Mouse (Mus musculus) fibroblast of lung, adult 2 months (primary cell): ENCODE results near the gene Xrcc2.
"Not testable (repeated sequence)": the region's sequence is repeated elsewhere in the genome, so short reads cannot be mapped to it uniquely, and the experiment has no call there.

Experiments used
- DNase-seq: peaks from one replicate; pipeline ENCODE4 v3.0.0-alpha.2; 2011; ENCODE audit warnings: low read depth

The Xrcc2 gene

DNA sequence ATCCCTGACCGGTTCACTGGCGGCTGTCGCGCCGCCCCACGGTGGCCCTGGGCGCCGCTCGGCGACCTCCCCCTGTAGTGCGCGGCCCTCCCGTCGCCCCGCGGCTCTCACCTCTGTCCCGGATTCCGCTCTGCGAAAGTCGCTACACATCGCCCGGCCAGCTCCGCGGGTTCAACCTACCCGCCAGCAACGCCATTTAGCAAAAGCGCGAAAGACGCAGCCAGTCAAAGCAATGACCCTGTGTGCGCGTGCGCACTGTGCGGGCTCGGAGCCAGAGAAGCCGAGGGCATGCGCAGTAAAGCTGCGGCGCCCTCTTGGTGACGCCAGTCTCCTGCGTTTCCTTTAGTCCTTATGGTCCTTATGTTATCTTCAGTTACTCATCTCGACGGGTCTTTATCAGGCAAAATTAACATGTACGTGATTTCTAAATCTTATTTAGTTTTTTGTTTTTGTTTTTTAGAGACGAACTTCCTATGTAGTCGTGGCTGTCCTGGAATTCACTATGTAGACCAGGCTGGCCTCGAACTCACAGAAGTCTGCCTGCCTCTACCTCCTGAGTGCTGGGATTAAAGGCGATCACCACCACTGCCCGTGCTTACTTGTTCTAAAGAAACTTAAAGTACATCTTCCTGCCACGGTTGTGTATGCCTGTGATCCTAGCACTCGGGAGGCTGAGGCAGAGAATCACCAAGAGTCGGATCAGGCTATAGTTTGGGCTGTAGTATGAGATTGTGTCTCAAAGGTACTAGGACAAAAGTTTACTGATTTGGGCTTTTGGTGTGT, at the start of gene Xrcc2:
Xrcc2 (minus strand) TSS at position 259 of the 783 bp plus-strand sequence.
- peak; percentile 93 for DNase-seq

- no peak for DNase-seq
Measured at GRCm38 (mm10) chr5:25754236-25754766, 48.7 kb upstream of the Xrcc2 start.

DNA sequence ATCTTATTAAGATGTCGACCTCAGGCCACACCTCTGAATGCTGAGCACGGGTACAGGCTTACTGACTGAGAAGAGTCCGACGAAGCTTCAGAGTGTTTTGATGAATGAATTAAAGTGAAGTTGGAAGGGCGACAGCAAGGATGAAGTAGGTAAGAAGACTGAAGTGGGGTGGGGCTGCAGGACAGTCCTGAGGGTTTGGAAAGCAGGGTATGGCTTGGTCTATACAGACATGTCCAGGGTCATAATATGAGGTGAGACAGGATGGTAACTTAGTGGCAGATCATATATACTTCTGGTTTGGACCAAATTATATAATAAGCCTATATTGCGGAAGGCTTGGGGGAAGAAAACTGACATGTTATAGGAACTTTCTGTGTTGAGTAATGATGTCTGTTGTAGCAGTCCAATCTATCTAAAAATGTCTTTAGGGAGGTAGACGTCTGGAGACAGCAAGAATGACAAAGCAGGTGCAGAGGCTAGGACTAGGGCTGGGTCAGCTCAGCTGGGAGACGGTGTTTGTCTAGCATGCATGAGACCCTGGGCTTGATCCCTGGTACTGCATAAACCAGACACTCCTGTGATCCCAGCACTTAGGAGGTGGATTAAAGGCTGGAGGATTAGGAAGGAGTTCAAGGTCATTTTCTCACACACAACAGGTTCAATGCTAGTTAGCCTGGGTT, 48.1 kb upstream of the Xrcc2 start:
- no peak for DNase-seq

GRCm38 (mm10) chr5:25752862-25753261, 47.2 kb upstream of the Xrcc2 start:
- DNase-seq: no peak

- no peak for DNase-seq
Measured at GRCm38 (mm10) chr5:25751552-25751951, 45.9 kb upstream of the Xrcc2 start.

GRCm38 (mm10) chr5:25748613-25749012, 43.0 kb upstream of the Xrcc2 start:
- no peak for DNase-seq

DNA sequence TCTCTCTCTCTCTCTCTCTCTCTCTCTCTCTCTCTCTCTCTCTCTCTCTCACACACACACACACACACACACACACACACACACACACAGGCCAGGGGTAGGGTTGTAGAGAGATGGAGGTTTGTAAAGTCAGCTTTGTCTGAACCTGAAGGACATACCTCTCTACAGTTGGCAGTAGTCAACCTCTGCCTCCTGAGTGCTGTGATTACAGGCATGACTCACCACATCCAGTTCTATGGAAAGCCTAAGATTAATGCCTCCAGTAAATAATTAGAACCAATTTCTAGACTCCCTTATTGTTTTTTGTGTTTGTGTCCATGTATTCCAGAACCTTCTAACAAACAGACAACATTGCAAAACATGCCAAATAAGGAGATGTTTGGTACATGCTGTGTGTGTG, 42.3 kb upstream of the Xrcc2 start:
- no peak for DNase-seq

DNA sequence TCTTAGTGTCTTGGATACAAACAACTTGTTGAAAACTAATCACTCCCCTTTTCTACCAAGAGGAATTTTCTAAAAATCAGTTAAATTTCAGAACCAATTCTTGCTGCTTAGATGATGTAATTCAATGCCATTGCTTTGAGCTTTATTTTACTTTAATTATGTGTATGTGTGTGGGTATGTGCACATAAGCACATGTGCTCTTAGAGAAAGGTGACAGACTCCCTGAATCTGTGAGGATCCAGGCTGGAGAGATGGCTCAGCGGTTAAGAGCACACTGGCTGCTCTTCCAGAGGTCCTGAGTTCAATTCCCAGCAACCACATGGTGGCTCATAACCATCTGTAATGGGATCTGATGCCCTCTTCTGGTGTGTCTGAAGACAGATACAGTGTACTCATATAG, 33.3 kb upstream of the Xrcc2 start:
- DNase-seq: not testable (repeated sequence)

- DNase-seq: no peak
Measured at GRCm38 (mm10) chr5:25738448-25738847, 32.8 kb upstream of the Xrcc2 start.

- DNase-seq: no peak
Measured at GRCm38 (mm10) chr5:25735861-25736260, 30.2 kb upstream of the Xrcc2 start.

DNA sequence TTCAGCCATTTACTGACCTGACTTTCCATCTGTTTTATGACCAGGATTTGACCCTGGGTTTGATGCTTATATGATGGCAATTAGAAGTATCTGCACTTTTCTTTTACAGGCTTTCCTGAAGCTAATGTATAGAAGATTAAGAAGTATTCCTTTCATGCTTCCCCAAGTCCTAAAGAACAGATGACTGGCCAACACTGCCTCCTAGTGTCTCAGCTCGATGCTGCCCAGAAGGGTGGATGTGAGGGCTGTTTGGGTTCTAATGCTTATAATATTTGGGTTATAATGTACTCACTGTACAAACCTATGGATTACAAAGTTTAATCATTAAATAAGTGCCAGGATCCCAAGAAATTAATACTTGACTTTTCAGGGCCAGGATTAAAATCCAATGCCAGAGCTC, 28.7 kb upstream of the Xrcc2 start:
- no peak for DNase-seq

DNA sequence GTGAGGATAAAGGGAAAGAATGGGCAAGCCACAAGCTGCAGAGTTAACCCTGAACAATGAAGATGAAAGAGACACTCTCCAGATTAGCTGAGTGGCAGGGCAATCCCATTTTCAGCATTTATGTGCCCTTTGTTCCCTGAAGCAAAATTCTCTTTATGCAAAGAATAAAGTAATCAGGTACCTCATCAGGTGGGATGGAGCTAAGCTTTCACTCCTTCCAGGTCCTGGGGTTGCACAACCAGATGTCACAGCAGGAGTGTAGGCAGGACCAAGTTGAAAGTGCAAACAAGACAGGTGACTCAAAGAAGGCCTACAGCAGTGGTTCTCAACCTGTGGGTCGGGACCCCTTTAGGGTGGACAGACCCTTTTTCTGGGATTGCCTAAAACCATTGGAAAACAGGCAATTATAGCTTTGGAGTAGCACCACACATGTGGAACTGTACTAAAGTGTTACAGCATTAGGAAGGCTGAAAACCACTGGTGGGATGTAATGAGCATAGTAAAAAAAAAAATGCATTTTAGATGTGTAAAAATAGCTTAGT, 18.6 kb upstream of the Xrcc2 start:
- no peak for DNase-seq

- no peak for DNase-seq
Measured at GRCm38 (mm10) chr5:25723016-25723415, 17.4 kb upstream of the Xrcc2 start.

- DNase-seq: no peak
Measured at GRCm38 (mm10) chr5:25719390-25719789, 13.8 kb upstream of the Xrcc2 start.

- DNase-seq: not testable (repeated sequence)
Measured at GRCm38 (mm10) chr5:25713001-25713706, 7.5 kb upstream of the Xrcc2 start.

- no peak for DNase-seq
Measured at GRCm38 (mm10) chr5:25704702-25705566, 691 bp downstream of the Xrcc2 start.

DNA sequence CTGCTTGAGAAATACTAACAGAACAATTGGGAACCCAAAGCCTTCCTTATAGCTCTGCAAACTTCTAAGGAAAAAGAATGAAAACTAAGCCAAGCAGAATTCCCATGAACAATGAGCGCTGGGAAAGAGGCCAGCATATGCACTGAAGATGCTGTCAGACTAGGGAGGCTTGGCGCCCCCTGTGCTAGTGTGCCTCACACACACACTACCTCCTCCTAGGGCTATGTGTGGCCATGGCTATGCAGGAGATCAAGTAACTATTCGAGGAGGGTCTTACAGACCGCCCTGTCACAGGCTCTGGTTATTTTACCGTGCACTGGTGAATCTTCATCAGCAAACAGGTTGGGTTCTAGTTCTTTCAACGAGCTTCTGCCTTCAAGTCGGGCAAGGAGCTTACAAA, 7.7 kb downstream of the Xrcc2 start:
- DNase-seq: no peak

DNA sequence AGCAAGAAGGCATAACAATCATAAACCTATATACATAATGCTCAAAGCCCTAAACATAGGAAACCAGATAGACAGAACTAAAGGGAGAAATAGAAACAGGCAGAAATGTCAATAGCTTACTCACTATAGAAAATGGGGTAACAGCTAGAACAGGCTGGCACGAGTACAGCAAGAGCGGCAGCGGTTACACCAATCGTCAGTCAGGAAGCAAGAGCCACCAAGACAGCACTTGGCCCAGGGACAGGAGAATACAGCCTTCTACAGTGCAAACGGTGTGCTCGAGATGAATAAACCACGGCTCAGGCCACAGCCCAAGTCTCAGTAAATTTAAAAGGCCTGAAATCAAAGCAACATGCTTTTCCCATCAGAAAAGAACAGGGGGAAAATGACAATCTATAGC, 9.4 kb downstream of the Xrcc2 start:
- DNase-seq: no peak

DNA sequence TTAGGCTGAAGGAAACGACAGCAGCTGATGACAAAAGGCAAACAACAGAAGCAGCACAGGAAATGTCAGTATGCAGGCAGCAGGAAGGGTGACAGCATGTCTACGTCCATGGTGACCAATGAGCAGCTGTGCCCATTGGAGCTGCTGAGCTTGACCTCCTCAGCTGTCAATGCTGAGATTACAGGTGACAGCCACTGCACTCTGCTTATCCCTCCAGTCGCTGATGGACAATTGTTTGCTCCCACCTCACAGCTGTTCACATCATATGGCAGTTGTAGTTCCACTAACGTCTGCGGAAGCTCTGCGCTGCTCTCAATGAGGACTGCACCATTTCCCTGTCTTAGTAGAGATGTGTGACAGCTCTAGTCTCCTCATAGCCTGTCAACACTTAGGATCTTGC, 9.8 kb downstream of the Xrcc2 start:
- DNase-seq: no peak

DNA sequence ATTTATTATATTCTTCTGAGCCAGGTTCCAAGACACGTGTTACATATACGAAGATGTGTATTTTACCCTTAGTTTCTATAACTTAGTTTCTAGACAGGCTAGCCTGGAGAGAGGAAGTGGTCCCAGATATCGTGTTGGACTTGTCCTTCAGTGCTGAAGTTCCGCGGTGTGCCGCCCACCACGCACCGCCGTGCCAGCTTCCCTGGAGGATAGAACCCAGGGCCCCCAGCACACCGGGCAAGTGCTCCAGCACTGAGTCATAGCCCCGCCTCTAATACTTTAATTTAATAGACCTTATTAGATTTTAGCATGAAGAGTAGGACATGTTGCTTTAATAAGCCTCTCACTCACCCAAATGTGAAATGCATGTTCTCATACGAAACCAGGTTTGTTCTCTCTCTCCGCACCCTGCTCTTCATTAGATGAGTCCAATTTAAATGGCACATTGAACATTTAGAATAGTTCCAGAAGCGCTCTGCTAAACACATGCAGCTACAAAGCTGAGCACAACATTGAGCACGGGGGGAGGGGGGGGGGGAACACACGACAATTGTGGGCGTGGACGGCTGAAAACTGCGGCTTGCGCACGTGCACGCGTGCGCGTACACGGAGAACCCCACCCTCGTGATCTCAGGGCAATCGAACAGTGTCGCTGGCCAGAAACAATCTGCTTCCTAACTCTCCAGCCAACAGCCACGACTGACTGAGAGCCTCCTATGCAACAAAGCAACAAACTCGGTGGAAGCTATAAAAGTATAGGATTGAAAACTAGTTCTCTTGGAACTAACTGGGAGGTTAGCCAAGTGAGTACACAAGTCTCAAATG, 33.7 kb downstream of the Xrcc2 start:
- no peak for DNase-seq

DNA sequence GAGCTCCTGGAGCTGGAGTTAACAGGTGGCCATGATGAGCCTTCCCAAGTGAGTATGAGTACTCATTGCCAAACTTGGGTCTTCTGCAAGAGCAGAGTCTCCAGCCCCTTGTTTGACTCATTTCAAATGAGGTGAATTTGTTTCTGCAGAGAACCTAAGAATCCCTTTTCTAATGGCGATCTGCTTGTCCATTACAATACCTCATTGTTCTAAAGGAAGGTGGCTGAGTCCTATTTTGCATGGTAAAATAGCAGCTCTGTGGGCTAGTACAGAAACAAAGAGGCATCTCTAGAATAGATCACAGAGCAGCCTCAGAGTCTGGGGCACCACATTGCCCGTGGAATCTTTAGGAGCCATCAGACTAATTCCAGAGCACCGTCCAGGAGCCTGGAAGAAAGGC, 34.6 kb downstream of the Xrcc2 start:
- no peak for DNase-seq
